Mouse (Mus musculus) lung, embryonic 16.5 days (tissue): ENCODE results near the gene Prrt1. TPM values are rescaled to one million over a fixed set of nuclear protein-coding genes. Genes with fewer than 3 reads are reported as not detected.

Source experiments
- ATAC-seq: fragments of 200-750 bp; cut with Nextera tagmentation; 2 replicates; pipeline ENCODE4 v1.8.0; 2017; ENCODE audit warnings: low read depth, mild to moderate bottlenecking, moderate library complexity
- H3K27ac ChIP-seq: fragments of 300-500 bp; sonication (generic); 2 replicates; pipeline ENCODE4 v1.5.1; 2014; ENCODE audit warnings: mild to moderate bottlenecking, control low read depth, low read length
- H3K27me3 ChIP-seq: fragments of 300-500 bp; sonication (generic); 2 replicates; pipeline ENCODE4 v1.6.1; 2014; ENCODE audit warnings: low read depth, low read length, mixed read lengths; ENCODE audit not compliant: control insufficient read depth, insufficient read depth
- H3K36me3 ChIP-seq: fragments of 300-500 bp; sonication (generic); 2 replicates; pipeline ENCODE4 v1.6.1; 2014; ENCODE audit warnings: low read length; ENCODE audit not compliant: control insufficient read depth, insufficient read depth
- H3K4me1 ChIP-seq: fragments of 300-500 bp; sonication (generic); replicated peaks from 2 replicates; pipeline ENCODE4 v1.6.1; 2014; ENCODE audit warnings: low read length, mixed read lengths; ENCODE audit not compliant: control insufficient read depth, insufficient read depth
- H3K4me2 ChIP-seq: fragments of 300-500 bp; sonication (generic); 2 replicates; pipeline ENCODE4 v1.6.1; 2014; ENCODE audit warnings: low read depth, low read length, control low read depth
- H3K4me3 ChIP-seq: fragments of 300-500 bp; sonication (generic); 2 replicates; pipeline ENCODE4 v1.5.1; 2014; ENCODE audit warnings: mild to moderate bottlenecking, low read length, control low read depth
- H3K9ac ChIP-seq: fragments of 300-500 bp; sonication (generic); 2 replicates; pipeline ENCODE4 v1.6.1; 2014; ENCODE audit warnings: low read length, control low read depth
- H3K9me3 ChIP-seq: fragments of 300-500 bp; sonication (generic); 2 replicates; pipeline ENCODE4 v1.6.1; 2016; ENCODE audit warnings: low read length; ENCODE audit not compliant: control insufficient read depth
- WGBS: fragments of 180-500 bp; shearing (Covaris S2); extraction: QIAGEN DNeasy Blood & Tissue Kit; methylation state at CpG from one replicate; pipeline ENCODE4 v1.1.7; 2014; 5-methylcytosine and 5-hydroxymethylcytosine counted together
- polyA plus RNA-seq: library from polyadenylated mRNA; unstranded; fragments of >200 nt; fragmentation: Nextera tagmentation; extraction: Ambion mirVana; gene quantifications from 2 replicates; pipeline ENCODE4 v1.2.1, GENCODE M21; 2015

Prrt1 gene
- polyA plus RNA-seq, 1 experiment from 2014 or later, result 0.13 TPM

DNA sequence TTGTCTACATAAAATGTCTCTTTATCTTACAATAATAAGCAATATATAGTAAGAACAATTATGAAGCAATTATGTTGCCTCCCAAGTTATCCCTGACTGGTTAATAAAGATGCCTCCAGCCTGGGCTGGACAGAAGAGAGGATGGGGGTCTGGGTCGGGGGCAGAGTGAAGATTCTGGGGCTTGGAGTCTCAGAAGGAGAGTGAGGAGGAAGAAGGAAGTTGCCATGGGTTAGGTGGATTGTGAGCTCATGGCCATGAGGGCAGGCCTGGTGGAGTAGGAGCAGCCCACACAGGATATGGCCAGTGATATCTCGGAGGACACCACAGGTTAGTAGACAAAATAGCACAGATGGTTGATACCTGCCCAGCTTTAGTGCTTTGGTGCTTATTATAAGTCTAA, 28.8 kb downstream of the Prrt1 start:
- H3K9ac ChIP-seq, result no peak overlapping the region
- H3K4me2 ChIP-seq, result no peak overlapping the region
- no peak overlapping the region for H3K4me3 ChIP-seq
- WGBS, result 68% methylated on average over 2 of the region's 2 CpGs
- H3K27me3 ChIP-seq, result peaks cover 20% of the 10 kb centered on the region
- H3K27ac ChIP-seq, result no peak overlapping the region
- no peaks in the 10 kb centered on the region for H3K9me3 ChIP-seq
- no peak for ATAC-seq
- no peaks in the 10 kb centered on the region for H3K36me3 ChIP-seq
- peaks cover 30% of the 10 kb centered on the region for H3K4me1 ChIP-seq

DNA sequence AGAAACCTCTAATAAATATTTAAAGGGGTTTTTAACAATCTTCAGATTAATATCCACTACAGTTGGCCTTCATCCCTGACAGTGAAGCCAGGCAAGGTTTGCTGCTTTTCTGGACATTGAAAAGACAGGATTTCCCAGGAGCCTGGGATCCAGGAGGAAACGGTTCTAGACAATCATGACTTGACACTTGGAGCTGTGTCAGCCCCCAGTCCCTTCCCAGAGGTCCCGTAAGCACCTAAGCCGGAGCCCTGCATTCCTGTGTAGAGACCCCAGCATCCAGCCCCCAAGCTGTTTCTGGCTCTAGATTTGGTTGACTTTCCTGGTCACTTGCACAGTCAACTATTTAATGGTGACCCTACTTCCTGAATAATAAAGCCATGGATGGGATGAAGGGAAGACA, 29.3 kb downstream of the Prrt1 start:
- Histone ChIP-seq H3K9me3 (no peaks in the 10 kb centered on the region), H3K4me1 (peaks cover 30% of the 10 kb centered on the region), H3K4me2 (no peak overlapping the region), H3K36me3 (no peaks in the 10 kb centered on the region), H3K27ac (no peak overlapping the region), H3K4me3 (no peak overlapping the region), H3K27me3 (peaks cover 20% of the 10 kb centered on the region), H3K9ac (no peak overlapping the region)
- 60% methylated on average over 3 of the region's 3 CpGs for WGBS
- no peak for ATAC-seq

DNA sequence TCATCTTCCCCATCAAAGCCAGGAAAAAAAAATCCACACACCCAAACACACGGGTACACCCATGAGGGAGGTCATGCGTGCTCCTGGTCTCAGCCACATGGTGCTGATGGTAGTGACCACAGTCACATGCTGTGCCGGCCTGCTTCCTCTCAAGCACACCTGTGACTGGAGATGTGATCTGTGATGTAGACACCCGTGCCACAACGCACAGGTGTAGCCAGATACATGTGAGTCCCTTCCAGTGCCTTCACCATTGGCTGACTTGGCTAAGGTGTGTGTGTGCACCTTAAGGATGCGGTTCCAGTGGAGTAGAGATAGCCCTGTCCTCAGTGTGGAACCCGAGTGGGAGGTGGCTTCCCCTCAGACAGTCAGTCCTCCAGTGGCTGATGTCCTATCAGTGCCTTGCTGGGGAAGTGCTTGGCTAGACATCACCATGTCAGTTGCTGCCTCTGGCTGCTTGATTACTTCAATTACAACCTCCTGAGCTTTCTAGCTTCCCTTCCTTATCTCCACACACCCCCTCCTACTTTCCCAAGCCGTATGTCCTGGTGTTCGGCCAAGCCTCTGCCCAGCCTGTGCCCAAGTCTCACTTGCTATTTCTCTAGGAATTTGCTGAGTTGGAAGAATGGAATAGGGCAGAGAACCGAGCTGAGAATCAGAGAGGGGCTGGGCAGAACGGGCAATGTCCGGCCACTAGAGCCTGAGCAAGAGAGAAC, 30.0 kb downstream of the Prrt1 start:
- Histone ChIP-seq H3K36me3 (no peaks in the 10 kb centered on the region), H3K27ac (no peak overlapping the region), H3K4me3 (no peak overlapping the region), H3K4me1 (peaks cover 30% of the 10 kb centered on the region), H3K9me3 (no peaks in the 10 kb centered on the region), H3K4me2 (no peak overlapping the region), H3K27me3 (peaks cover 20% of the 10 kb centered on the region), H3K9ac (no peak overlapping the region)
- 42% methylated on average over 12 of the region's 12 CpGs for WGBS
- ATAC-seq, result no peak

DNA sequence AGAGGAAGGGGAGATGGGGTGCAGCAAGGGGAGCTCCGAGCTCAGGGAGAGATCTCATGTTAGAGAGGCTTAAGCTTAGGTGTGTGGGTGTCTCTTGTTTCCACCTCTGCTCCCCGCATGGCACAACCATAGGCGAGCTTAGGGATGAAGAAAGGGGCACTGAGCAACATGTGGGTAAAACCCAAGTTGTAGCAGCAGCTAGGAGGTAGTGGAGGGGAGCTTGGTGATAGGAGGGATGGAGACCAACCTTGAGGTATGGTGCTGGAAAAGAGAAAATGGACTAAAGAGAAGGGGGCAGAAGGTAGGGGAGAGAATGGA, 30.5 kb downstream of the Prrt1 start:
- 53% methylated on average over 3 of the region's 3 CpGs for WGBS
- Histone ChIP-seq H3K9me3 (no peaks in the 10 kb centered on the region), H3K27ac (no peak overlapping the region), H3K9ac (no peak overlapping the region), H3K36me3 (no peaks in the 10 kb centered on the region), H3K4me2 (no peak overlapping the region), H3K4me3 (no peak overlapping the region), H3K27me3 (peaks cover 20% of the 10 kb centered on the region), H3K4me1 (peaks cover 27% of the 10 kb centered on the region)
- ATAC-seq, result no peak

DNA sequence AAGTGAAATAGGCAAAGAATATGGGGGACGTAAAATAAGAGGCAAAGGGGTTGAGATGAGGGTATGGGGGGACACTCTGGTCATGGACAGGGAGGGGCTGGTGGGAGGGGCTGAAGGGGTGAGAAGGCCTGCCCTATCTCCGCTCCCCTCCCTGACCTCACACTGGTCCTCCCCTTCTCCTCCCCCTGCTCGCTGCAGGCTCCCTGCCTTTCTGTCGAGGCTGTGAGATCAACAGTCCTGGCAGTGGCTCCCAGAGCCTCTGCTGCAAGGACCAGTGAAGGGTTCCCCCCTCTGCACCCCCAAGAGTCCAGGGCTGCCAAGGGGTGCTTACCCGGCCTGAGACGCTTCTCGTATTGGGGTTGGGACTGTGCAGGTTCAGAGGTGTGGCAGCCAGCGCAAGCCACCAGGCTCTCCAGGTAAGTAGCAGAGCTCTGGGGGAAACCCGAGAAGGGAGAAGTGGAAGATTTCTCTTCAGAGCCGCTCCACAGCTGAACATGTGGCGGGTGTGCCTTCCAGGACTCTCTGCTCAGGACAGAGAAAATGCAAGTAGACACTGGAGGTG, 31.0 kb downstream of the Prrt1 start:
- WGBS, result 28% methylated on average over 10 of the region's 11 CpGs
- H3K36me3 ChIP-seq, result no peaks in the 10 kb centered on the region
- no peak for ATAC-seq
- H3K4me1 ChIP-seq, result peaks cover 22% of the 10 kb centered on the region
- no peak overlapping the region for H3K27ac ChIP-seq
- no peaks in the 10 kb centered on the region for H3K9me3 ChIP-seq
- no peak overlapping the region for H3K9ac ChIP-seq
- no peak overlapping the region; the same call in 1 of the 2 replicates for H3K4me2 ChIP-seq
- H3K4me3 ChIP-seq, result no peak overlapping the region
- peaks cover 20% of the 10 kb centered on the region for H3K27me3 ChIP-seq

DNA sequence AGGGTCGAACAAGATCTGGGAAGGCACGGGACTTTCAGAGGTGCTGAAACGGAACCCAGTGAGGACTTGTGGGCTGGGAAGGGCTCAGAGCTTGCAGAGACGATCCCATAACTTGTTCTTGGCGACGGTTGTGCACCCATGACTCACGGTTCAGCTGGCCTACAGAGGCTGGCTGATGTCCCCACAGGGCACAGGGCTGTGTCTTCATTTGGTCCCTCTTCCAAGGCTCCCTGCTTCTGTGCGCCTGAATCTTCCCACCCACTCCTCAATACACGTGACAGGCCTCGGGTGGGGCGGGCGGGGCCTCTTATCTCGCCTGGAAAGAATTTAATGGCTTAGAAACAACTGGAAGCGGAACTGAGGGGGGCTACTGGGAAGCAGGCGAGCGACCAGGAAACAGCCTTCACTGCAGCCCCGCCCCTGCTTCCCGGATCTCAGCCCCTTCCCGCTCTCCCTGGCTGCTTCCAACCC, 31.8 kb downstream of the Prrt1 start:
- peaks cover 20% of the 10 kb centered on the region for H3K27me3 ChIP-seq
- H3K9me3 ChIP-seq, result no peaks in the 10 kb centered on the region
- peak overlapping the region; percentile 46 for H3K4me2 ChIP-seq
- H3K4me1 ChIP-seq, result peaks cover 14% of the 10 kb centered on the region
- no peaks in the 10 kb centered on the region for H3K36me3 ChIP-seq
- H3K9ac ChIP-seq, result peak overlapping the region; percentile 27; the same call in 1 of the 2 replicates
- H3K27ac ChIP-seq, result no peak overlapping the region; the same call in 1 of the 2 replicates
- H3K4me3 ChIP-seq, result peak overlapping the region; percentile 28
- 2% methylated on average over 19 of the region's 19 CpGs for WGBS
- peak; percentile 59 for ATAC-seq

DNA sequence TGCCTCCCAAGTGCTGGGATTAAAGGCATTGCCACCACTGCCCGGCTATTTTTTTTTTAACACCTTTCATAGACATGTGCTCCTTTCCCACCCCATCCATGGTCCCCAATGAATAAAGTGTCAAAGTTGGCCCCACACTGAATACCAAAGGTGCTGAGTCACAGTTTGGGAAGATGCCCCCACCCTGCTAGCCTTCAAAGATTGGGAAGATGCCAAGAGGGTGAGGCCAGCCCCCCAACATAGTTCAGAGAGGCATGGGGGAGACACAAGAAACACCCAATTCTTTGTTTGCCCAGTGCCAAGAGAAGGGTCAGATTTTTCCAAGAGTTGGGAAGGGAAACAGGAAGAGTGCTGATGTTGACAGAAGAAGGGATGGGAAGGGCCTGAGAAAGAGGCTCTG, 33.1 kb downstream of the Prrt1 start:
- no peak overlapping the region for H3K27ac ChIP-seq
- WGBS, result 82% methylated on average over 1 of the region's 1 CpGs
- H3K27me3 ChIP-seq, result peaks cover 20% of the 10 kb centered on the region
- H3K4me2 ChIP-seq, result no peak overlapping the region
- H3K9ac ChIP-seq, result no peak overlapping the region
- H3K9me3 ChIP-seq, result no peaks in the 10 kb centered on the region
- ATAC-seq, result no peak
- H3K36me3 ChIP-seq, result no peaks in the 10 kb centered on the region
- H3K4me3 ChIP-seq, result no peak overlapping the region
- H3K4me1 ChIP-seq, result peaks cover 13% of the 10 kb centered on the region

DNA sequence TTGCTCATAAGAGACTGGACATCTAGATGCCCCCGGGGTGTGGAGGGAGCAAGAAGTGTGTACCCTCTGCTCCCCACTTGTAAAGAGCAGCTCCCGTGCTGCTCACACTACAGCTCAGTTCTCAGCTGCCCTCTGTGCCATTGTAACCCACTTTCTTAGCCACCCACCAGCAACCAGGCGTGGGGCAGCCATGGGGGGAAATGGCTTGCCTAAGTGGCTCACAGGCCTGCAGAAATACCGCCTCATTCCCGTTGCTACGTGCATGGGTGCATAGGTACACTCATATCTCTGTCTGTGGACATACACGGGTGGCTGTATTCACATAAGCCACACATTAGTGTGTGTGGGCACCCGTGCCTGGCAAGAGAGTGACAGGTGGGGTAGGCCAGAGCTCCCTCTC, 33.6 kb downstream of the Prrt1 start:
- no peak for ATAC-seq
- WGBS, result 77% methylated on average over 8 of the region's 8 CpGs

DNA sequence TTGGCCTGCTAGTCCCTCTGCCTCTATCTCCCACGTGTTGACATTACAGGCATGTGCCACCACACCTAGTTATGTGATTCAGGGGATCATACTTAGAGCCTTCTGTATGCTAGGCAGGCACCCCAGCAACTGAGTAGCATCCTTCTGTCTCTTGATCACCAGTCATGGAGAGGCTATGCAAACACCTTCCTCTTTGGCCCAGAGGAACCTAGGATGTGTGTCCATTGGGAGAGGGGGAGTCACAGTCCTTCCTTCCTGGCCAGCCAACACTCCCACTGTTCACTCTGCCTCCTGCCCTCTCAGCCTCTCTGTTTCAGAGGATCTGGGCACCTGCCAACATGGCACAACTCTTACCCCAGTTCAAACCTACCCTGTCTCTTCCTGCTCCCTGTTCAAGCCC, 34.2 kb downstream of the Prrt1 start:
- WGBS, result 56% methylated on average over 1 of the region's 1 CpGs
- Histone ChIP-seq H3K27ac (no peak overlapping the region), H3K4me2 (no peak overlapping the region), H3K4me1 (peaks cover 13% of the 10 kb centered on the region), H3K9me3 (no peaks in the 10 kb centered on the region), H3K9ac (no peak overlapping the region), H3K27me3 (peaks cover 20% of the 10 kb centered on the region), H3K36me3 (no peaks in the 10 kb centered on the region), H3K4me3 (no peak overlapping the region)
- ATAC-seq, result no peak

More for the DNA sequence above, 33.6 kb downstream of the Prrt1 start:
- Histone ChIP-seq H3K36me3 (no peaks in the 10 kb centered on the region), H3K4me1 (peaks cover 13% of the 10 kb centered on the region), H3K4me3 (no peak overlapping the region), H3K27me3 (peaks cover 20% of the 10 kb centered on the region), H3K9ac (no peak overlapping the region), H3K9me3 (no peaks in the 10 kb centered on the region), H3K4me2 (no peak overlapping the region), H3K27ac (no peak overlapping the region)
